Mouse (Mus musculus) heart, adult 2 months (tissue): Measurements from ENCODE around the gene Sorbs2.

ENCODE experiments used
- CTCF ChIP-seq: fragments of 200-600 bp; IDR thresholded peaks from 2 replicates; pipeline ENCODE4 v1.8.1; 2022; ENCODE audit warnings: antibody characterized with exemption, mild to moderate bottlenecking, moderate library complexity
- EP300 ChIP-seq: fragments of 200-500 bp; IDR thresholded peaks from 2 replicates; pipeline ENCODE4 v1.6.1; 2011; ENCODE audit warnings: low read depth, low read length, control low read depth; ENCODE audit not compliant: insufficient read depth
- POLR2A ChIP-seq: fragments of 200-500 bp; IDR thresholded peaks from 2 replicates; pipeline ENCODE4 v1.6.1; 2011; ENCODE audit warnings: mild to moderate bottlenecking, low read depth, low read length, control low read depth; ENCODE audit not compliant: insufficient read depth

DNA sequence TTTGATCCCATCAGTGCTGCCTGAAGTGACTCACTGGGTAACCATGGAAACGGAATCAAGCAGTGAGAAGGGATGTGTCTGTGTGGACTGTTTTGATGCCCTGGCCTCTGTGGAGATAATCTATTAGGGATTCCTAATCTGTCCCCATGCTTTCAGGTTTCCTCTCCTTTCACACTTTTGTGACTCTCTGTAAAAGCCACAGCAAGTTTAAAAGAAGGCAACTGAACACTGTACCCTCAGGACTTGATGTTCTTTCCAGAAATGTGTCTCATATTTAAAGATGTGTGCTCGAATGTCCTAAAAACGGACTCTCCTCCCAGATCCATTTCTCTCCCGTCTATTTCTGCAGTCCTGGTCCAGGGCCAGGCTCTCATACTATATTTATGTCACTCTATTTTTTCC, 196.1 kb downstream of the Sorbs2 start:
- TF ChIP-seq CTCF (no peak), POLR2A (no peak), EP300 (no peak)
